In genomic region chr7:99854311-99854710, GRCm38 (mm10) we compare ENCODE assay signal across 15 mouse cellular contexts. TPM values are rescaled to one million over a fixed set of nuclear protein-coding genes. Genes with fewer than 3 reads are reported as not detected.
"Had no signal": no experiment of that assay in that cellular context is flagged by ENCODE, and none has a peak within 500 bp of the region (broad histone marks: within the 10 kb centered on the region; RNA-seq: fewer than 3 reads in every experiment).

No protein-coding gene starts in this region.

- DNase-seq: kidney, adult 11 months; kidney, postnatal 25 days; left cerebral cortex, postnatal 4 days; lung, postnatal 4 days; retina, postnatal 1 day; right cerebral cortex, postnatal 4 days; spleen, adult 18-20 months; thymus, adult 2 months; thymus, postnatal 25 days had no signal

- H3K4me2 ChIP-seq: kidney, embryonic 15.5 days; limb, embryonic 13.5 days; liver, embryonic 15.5 days; midbrain, embryonic 11.5 days; midbrain, embryonic 15.5 days; neural tube, embryonic 13.5 days had no signal

- H3K4me3 ChIP-seq: kidney, embryonic 15.5 days; limb, embryonic 13.5 days; liver, embryonic 15.5 days; midbrain, embryonic 15.5 days; neural tube, embryonic 13.5 days had no signal

- H3K27ac ChIP-seq: kidney, embryonic 15.5 days; limb, embryonic 13.5 days; liver, embryonic 15.5 days; midbrain, embryonic 15.5 days; neural tube, embryonic 13.5 days had no signal

- H3K9me3 ChIP-seq: kidney, embryonic 15.5 days; limb, embryonic 13.5 days; liver, embryonic 15.5 days; midbrain, embryonic 15.5 days; neural tube, embryonic 13.5 days had no signal

- H3K9ac ChIP-seq: kidney, embryonic 15.5 days; limb, embryonic 13.5 days; liver, embryonic 15.5 days; midbrain, embryonic 15.5 days; neural tube, embryonic 13.5 days had no signal

- H3K36me3 ChIP-seq: midbrain, embryonic 15.5 days had no signal

- H3K27me3 ChIP-seq: kidney, embryonic 15.5 days; limb, embryonic 13.5 days; liver, embryonic 15.5 days; midbrain, embryonic 15.5 days; neural tube, embryonic 13.5 days had no signal

- ATAC-seq: midbrain, embryonic 15.5 days had no signal

RNA-seq across cellular contexts. Expression of gene Xrra1, which starts 4.6 kb away (rescaled TPM):
- polyA plus RNA-seq: liver, embryonic 15.5 days had no signal
